8 mouse cellular contexts compared by ENCODE assay signal in the genomic region with DNA sequence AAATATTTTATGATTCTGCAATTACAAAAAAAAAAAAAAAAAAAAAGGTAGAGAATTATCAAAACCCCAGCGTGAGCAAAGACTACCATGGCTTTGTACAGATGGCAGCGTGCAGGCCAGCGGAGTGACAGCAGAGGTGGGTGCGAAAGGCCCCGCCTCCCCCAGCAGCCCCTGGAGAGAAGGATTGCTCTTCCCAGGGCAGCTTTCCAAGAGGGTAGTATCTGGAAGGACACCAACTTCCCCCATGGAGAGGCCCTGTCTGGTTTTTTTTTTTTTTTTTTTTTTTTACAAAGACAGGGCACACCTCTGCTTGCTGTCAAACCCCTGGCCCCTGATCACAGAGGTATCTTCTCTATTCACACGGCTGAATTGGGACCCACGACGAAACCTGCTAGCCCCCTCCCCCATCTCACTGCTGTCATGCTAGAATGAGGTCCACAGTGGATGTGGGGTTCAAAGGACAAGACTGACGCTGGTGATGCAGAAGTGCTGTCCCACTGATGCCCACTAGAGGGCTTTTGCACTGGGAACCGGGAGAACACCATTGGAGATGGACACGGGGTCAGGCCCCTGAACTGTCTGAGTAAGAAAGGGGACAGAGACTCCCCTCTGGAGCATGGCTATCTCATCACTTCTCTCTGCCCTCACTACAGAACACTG.
DNase-seq lines count a peak whose midpoint lies in the region; ATAC-seq and TF ChIP-seq lines count a peak whose summit lies in the region.

No protein-coding gene starts in this region.

- no peak for ATAC-seq in heart, embryonic 11.5 days (replicated peaks; ENCODE audit: insufficient number of reproducible peaks, low FRiP score, low TSS enrichment)

- peak; percentile 44; the same call in 1 of the 2 replicates for TF ChIP-seq CTCF in spleen, adult 2 months (IDR thresholded peaks at IDR 0.05; ENCODE audit: extremely low read depth, insufficient read depth, insufficient read length, insufficient replicate concordance)

- in situ Hi-C loops in ES-E14 (cut with MboI; ENCODE audit: low sequenced_read_pairs in 2 of 2, unreplicated experiment in 2 of 2) = no loop called here

- peak; percentile 96 for DNase-seq in heart, adult 11 months
- DNase-seq in ES-E14 (ENCODE audit: low read depth, low spot score) = peak; percentile 49
- DNase-seq in cerebellum, adult 9-11 months = peak; percentile 30
- peak; percentile 68 to 70 for DNase-seq in gastrocnemius, postnatal 36 days
- peak; percentile 76 for DNase-seq in kidney, postnatal 10 days
- peak; percentile 68 for DNase-seq in lung, postnatal 36 days
- DNase-seq in spleen, adult 2 months (ENCODE audit: low read depth in 1 of 2, low spot score in 2 of 2) = peak; percentile 2 to 28

- no peaks in the 10 kb centered on the region for H3K4me1 ChIP-seq in heart, embryonic 11.5 days (ENCODE audit: control insufficient read depth, insufficient read depth, low read length)
- H3K4me1 ChIP-seq in ES-E14 (ENCODE audit: control insufficient read depth in 2 of 2, insufficient read depth in 2 of 2, low read length in 2 of 2, poor library complexity in 1 of 2) = no peaks in the 10 kb centered on the region
- H3K4me1 ChIP-seq in spleen, adult 2 months (ENCODE audit: control insufficient read depth, insufficient read depth, insufficient read length) = no peaks in the 10 kb centered on the region

- no peaks in the 10 kb centered on the region for H3K36me3 ChIP-seq in heart, embryonic 11.5 days (ENCODE audit: control insufficient read depth, insufficient read depth, low read length)
- H3K36me3 ChIP-seq in ES-E14 (ENCODE audit: control insufficient read depth, insufficient read depth, low read length, poor library complexity, severe bottlenecking) = no peaks in the 10 kb centered on the region
- H3K36me3 ChIP-seq in spleen, adult 2 months (ENCODE audit: control insufficient read depth, insufficient read depth, low read length) = no peaks in the 10 kb centered on the region

- H3K9me3 ChIP-seq in heart, embryonic 11.5 days (replicated peaks; ENCODE audit: control insufficient read depth, low read length) = no peaks in the 10 kb centered on the region
- H3K9me3 ChIP-seq in ES-E14 (ENCODE audit: control insufficient read depth, insufficient read depth, low read depth, low read length) = no peaks in the 10 kb centered on the region

- H3K27ac ChIP-seq in heart, embryonic 11.5 days (ENCODE audit: low read depth, low read length) = no peak overlapping the region
- H3K27ac ChIP-seq in ES-E14 (ENCODE audit: insufficient read depth, low read depth, low read length, poor library complexity, severe bottlenecking) = no peak overlapping the region
- H3K27ac ChIP-seq in spleen, adult 2 months (ENCODE audit: insufficient read depth, low read length) = no peak overlapping the region

- no peaks in the 10 kb centered on the region; the same call in none of the 2 replicates for H3K27me3 ChIP-seq in heart, embryonic 11.5 days (ENCODE audit: control insufficient read depth, insufficient read depth, low read length)
- no peaks in the 10 kb centered on the region for H3K27me3 ChIP-seq in spleen, adult 2 months (ENCODE audit: control insufficient read depth, insufficient read depth, low read length)

- intact Hi-C loops in gastrocnemius, postnatal 36 days (cut with DNase I) = loop anchor here (2.0 to 10.0 kb wide), 3 partner anchors 74 to 752 kb away; no protein-coding TSS in a partner anchor

- H3K4me2 ChIP-seq in heart, embryonic 11.5 days = no peak overlapping the region

- no peak overlapping the region for H3K9ac ChIP-seq in heart, embryonic 11.5 days (ENCODE audit: low read depth, low read length)
- no peak overlapping the region for H3K9ac ChIP-seq in ES-E14 (ENCODE audit: insufficient read depth, low read depth, low read length, poor library complexity, severe bottlenecking)

- WGBS in heart, embryonic 11.5 days (ENCODE audit: insufficient replicate concordance) = 39% methylated on average over 11 of the region's 11 CpGs
- 43% methylated on average over 11 of the region's 11 CpGs for WGBS in spleen, adult 2 months

- H3K4me3 ChIP-seq in heart, embryonic 11.5 days (ENCODE audit: low read depth, low read length) = no peak overlapping the region
- no peak overlapping the region for H3K4me3 ChIP-seq in ES-E14 (ENCODE audit: insufficient read depth in 1 of 2, low read depth in 1 of 2, low read length in 2 of 2, poor library complexity in 1 of 2, severe bottlenecking in 1 of 2)
- H3K4me3 ChIP-seq in spleen, adult 2 months (ENCODE audit: extremely low read depth, insufficient read depth, insufficient read length) = no peak overlapping the region

- no peak for TF ChIP-seq POLR2A in spleen, adult 2 months (IDR thresholded peaks at IDR 0.05; ENCODE audit: low read depth, low read length)

TF ChIP-seq in ES-E14, 5 proteins besides CTCF, POLR2A, EP300 and RAD21:
- TF ChIP-seq MAFK (IDR thresholded peaks at IDR 0.05; ENCODE audit: insufficient read depth, low read depth, low read length) (no peak), ZC3H11A (IDR thresholded peaks at IDR 0.05; ENCODE audit: borderline replicate concordance, low read depth, low read length) (no peak), ZNF384 (IDR thresholded peaks at IDR 0.05; ENCODE audit: low read depth, low read length) (no peak), CHD2 (IDR thresholded peaks at IDR 0.05; ENCODE audit: low read depth, low read length) (no peak), HCFC1 (IDR thresholded peaks at IDR 0.05; ENCODE audit: borderline replicate concordance, insufficient read depth, low read length) (no peak)

Comparison
In these comparisons a context has a peak if more than half of its experiments do, and no peak if none do; other contexts are left out.
1. DNase-seq: peak in every context shown above with its lines; median percentile 96 in heart, adult 11 months; 76 in kidney, postnatal 10 days; 69 in gastrocnemius, postnatal 36 days; 68 in lung, postnatal 36 days; 49 in ES-E14; 30 in cerebellum, adult 9-11 months; 15 in spleen, adult 2 months.